ENCODE assay signal across 15 mouse cellular contexts in the genomic region with DNA sequence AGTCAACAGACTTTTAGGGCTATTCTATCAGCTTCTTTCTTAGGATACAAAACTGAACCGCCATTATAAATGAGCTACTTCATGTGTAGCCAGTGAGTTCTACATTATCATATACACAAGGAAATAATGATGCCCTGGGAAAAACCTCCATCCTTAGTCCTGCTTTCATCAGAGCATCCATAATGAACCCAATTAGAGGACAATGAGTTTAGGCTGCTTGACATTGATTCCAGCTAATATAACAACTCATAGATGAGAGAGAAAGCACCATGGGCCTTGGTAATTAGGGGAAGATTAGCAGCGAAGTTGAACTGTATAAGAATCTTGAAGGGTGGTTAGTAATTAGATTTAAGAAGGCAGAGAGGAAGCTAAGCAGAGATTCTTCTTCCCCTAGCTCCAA.
"Had no signal": no experiment of that assay in that cellular context is flagged by ENCODE, and none has a peak within 500 bp of the region (broad histone marks: within the 10 kb centered on the region; RNA-seq: fewer than 3 reads in every experiment).

No protein-coding gene starts in this region.

- H3K9ac ChIP-seq: liver, embryonic 14.5 days; lung, embryonic 15.5 days; neural tube, embryonic 12.5 days had no signal

- H3K4me1 ChIP-seq: lung, embryonic 15.5 days; megakaryocyte, embryonic 14.5 days; neural tube, embryonic 12.5 days had no signal

- H3K9me3 ChIP-seq: lung, embryonic 15.5 days; neural tube, embryonic 12.5 days had no signal

- H3K27me3 ChIP-seq: lung, embryonic 15.5 days; megakaryocyte, embryonic 14.5 days; neural tube, embryonic 12.5 days had no signal

- DNase-seq: lung, adult 2 months; lung, postnatal 14 days; lung, postnatal 36 days; midbrain, embryonic 14.5 days; right cerebral cortex, postnatal 14 days; thymus, adult 18-20 months; thymus, postnatal 14 days; thymus, postnatal 36 days had no signal

- H3K4me2 ChIP-seq: lung, embryonic 15.5 days; midbrain, embryonic 11.5 days; neural tube, embryonic 12.5 days had no signal

- ATAC-seq: lung, postnatal 0 days had no signal

- H3K27ac ChIP-seq: liver, embryonic 14.5 days; lung, embryonic 15.5 days; macrophage; neural tube, embryonic 12.5 days had no signal

- H3K36me3 ChIP-seq: lung, embryonic 15.5 days; neural tube, embryonic 12.5 days had no signal

- H3K4me3 ChIP-seq: lung, embryonic 15.5 days; megakaryocyte, embryonic 14.5 days; neural tube, embryonic 12.5 days had no signal
